Mouse (Mus musculus) limb, embryonic 14.5 days (tissue): ENCODE measurements around the gene Taf5l. TPM values are rescaled to one million over a fixed set of nuclear protein-coding genes. Genes with fewer than 3 reads are reported as not detected.

Source experiments
- ATAC-seq: fragments of 200-750 bp; cut with Nextera tagmentation; 2 replicates; pipeline ENCODE4 v1.8.0; 2017; ENCODE audit warnings: low read depth, moderate number of reproducible peaks, moderate TSS enrichment; ENCODE audit not compliant: low FRiP score
- DNase-seq: peaks from one replicate; pipeline ENCODE4 v3.0.0-alpha.2; 2015; ENCODE audit warnings: low spot score
- H3K27ac ChIP-seq: fragments of 300-500 bp; sonication (generic); replicated peaks from 2 replicates; pipeline ENCODE4 v1.5.1; 2014; ENCODE audit warnings: low read depth, mild to moderate bottlenecking, low read length, moderate library complexity, mixed read lengths
- H3K27me3 ChIP-seq: fragments of 300-500 bp; sonication (generic); 2 replicates; pipeline ENCODE4 v1.6.1; 2014; ENCODE audit warnings: low read length, mixed read lengths; ENCODE audit not compliant: control insufficient read depth, insufficient read depth
- H3K36me3 ChIP-seq: fragments of 300-500 bp; sonication (generic); 2 replicates; pipeline ENCODE4 v1.6.1; 2014; ENCODE audit warnings: mild to moderate bottlenecking, low read length, moderate library complexity, mixed read lengths; ENCODE audit not compliant: control insufficient read depth, insufficient read depth
- H3K4me1 ChIP-seq: fragments of 300-500 bp; sonication (generic); 2 replicates; pipeline ENCODE4 v1.6.1; 2014; ENCODE audit warnings: antibody characterized with exemption, low read length, mixed read lengths; ENCODE audit not compliant: control insufficient read depth, insufficient read depth
- H3K4me2 ChIP-seq: fragments of 300-500 bp; sonication (generic); replicated peaks from 2 replicates; pipeline ENCODE4 v1.6.1; 2014; ENCODE audit warnings: low read depth, mild to moderate bottlenecking, low read length, moderate library complexity; ENCODE audit not compliant: severe bottlenecking
- H3K4me3 ChIP-seq: fragments of 300-500 bp; sonication (generic); replicated peaks from 2 replicates; pipeline ENCODE4 v1.5.1; 2014; ENCODE audit warnings: low read length
- H3K9ac ChIP-seq: fragments of 300-500 bp; sonication (generic); 2 replicates; pipeline ENCODE4 v1.6.1; 2014; ENCODE audit warnings: mild to moderate bottlenecking, low read depth, low read length, moderate library complexity; ENCODE audit not compliant: severe bottlenecking
- H3K9me3 ChIP-seq: fragments of 300-500 bp; sonication (generic); 2 replicates; pipeline ENCODE4 v1.6.1; 2016; ENCODE audit warnings: low read length; ENCODE audit not compliant: control insufficient read depth
- POLR2A ChIP-seq: fragments of 200-500 bp; IDR thresholded peaks from 2 replicates; pipeline ENCODE4 v1.8.0; 2012; ENCODE audit warnings: inconsistent platforms, mild to moderate bottlenecking, moderate library complexity, borderline replicate concordance; ENCODE audit not compliant: insufficient read depth, insufficient read length; ENCODE audit errors: extremely low read depth
- WGBS: fragments of 180-500 bp; shearing (Covaris S2); extraction: QIAGEN DNeasy Blood & Tissue Kit; methylation state at CpG from one replicate; pipeline ENCODE4 v1.1.7; 2014; 5-methylcytosine and 5-hydroxymethylcytosine counted together
- polyA plus RNA-seq, 2 experiments: library from polyadenylated mRNA; depleted of rRNA in 1 of 2; stranded (reverse) in 1 of 2; unstranded in 1 of 2; fragments of >200 nt; fragmentation: Nextera tagmentation in 1 of 2; extraction: Ambion mirVana in 1 of 2; gene quantifications; 2 replicates each; pipeline versions ENCODE4 v1.2.1 to v1.2.3; 2012 to 2014

Taf5l gene
- polyA plus RNA-seq, 2 experiments, result 38.8 to 48.8 TPM

GRCm38 (mm10) chr8:123992587-123992986 is 28.6 kb downstream of the Taf5l start:
- Histone ChIP-seq H3K9me3 (no peaks in the 10 kb centered on the region), H3K9ac (no peak overlapping the region), H3K4me3 (no peak overlapping the region), H3K36me3 (peaks cover 36% of the 10 kb centered on the region), H3K27me3 (no peaks in the 10 kb centered on the region), H3K4me2 (no peak overlapping the region), H3K27ac (no peak overlapping the region), H3K4me1 (no peaks in the 10 kb centered on the region)
- ATAC-seq, result no peak
- 90% methylated on average over 8 of the region's 8 CpGs for WGBS
- DNase-seq, result no peak
- TF ChIP-seq POLR2A, result no peak

GRCm38 (mm10) chr8:123990277-123991049 is 30.7 kb downstream of the Taf5l start:
- H3K4me3 ChIP-seq, result no peak overlapping the region
- H3K4me2 ChIP-seq, result no peak overlapping the region
- no peaks in the 10 kb centered on the region for H3K4me1 ChIP-seq
- H3K27ac ChIP-seq, result no peak overlapping the region
- H3K36me3 ChIP-seq, result peaks cover 19% of the 10 kb centered on the region
- ATAC-seq (no peak), DNase-seq (no peak)
- no peak overlapping the region for H3K9ac ChIP-seq
- TF ChIP-seq POLR2A, result no peak
- 83% methylated on average over 13 of the region's 13 CpGs for WGBS
- no peaks in the 10 kb centered on the region for H3K27me3 ChIP-seq
- H3K9me3 ChIP-seq, result no peaks in the 10 kb centered on the region

GRCm38 (mm10) chr8:123989128-123989527 is 32.1 kb downstream of the Taf5l start:
- Histone ChIP-seq H3K9me3 (no peaks in the 10 kb centered on the region), H3K27me3 (no peaks in the 10 kb centered on the region), H3K27ac (no peak overlapping the region), H3K4me2 (no peak overlapping the region), H3K4me1 (no peaks in the 10 kb centered on the region), H3K36me3 (peaks cover 7% of the 10 kb centered on the region), H3K4me3 (no peak overlapping the region), H3K9ac (no peak overlapping the region)
- no peak for TF ChIP-seq POLR2A
- ATAC-seq (no peak), DNase-seq (no peak)
- 71% methylated on average over 7 of the region's 7 CpGs for whole genome bisulfite sequencing

GRCm38 (mm10) chr8:123988605-123989038 is 32.6 kb downstream of the Taf5l start:
- 0 out of 2 replicates have a peak, but pooled peaks cover 4% of the 10 kb centered on the region for H3K36me3 ChIP-seq
- no peaks in the 10 kb centered on the region for H3K9me3 ChIP-seq
- no peak for TF ChIP-seq POLR2A
- H3K9ac ChIP-seq, result no peak overlapping the region
- no peak overlapping the region for H3K4me3 ChIP-seq
- no peak for ATAC-seq
- no peaks in the 10 kb centered on the region for H3K4me1 ChIP-seq
- 72% methylated on average over 6 of the region's 6 CpGs for WGBS
- H3K4me2 ChIP-seq, result no peak overlapping the region
- DNase-seq, result no peak
- H3K27ac ChIP-seq, result no peak overlapping the region
- no peaks in the 10 kb centered on the region for H3K27me3 ChIP-seq

GRCm38 (mm10) chr8:123982826-123983400 is 38.3 kb downstream of the Taf5l start, which contains the start of gene Abcb10:
Gene Abcb10, minus strand, starts transcription at chr8:123983122.
- H3K27ac ChIP-seq, result peak within 1 kb of the TSS; percentile 81
- H3K9me3 ChIP-seq, result no peaks in the 10 kb centered on the region
- no peaks in the 10 kb centered on the region for H3K36me3 ChIP-seq
- no peaks in the 10 kb centered on the region for H3K4me1 ChIP-seq
- peak; percentile 80 for DNase-seq
- peak within 1 kb of the TSS; percentile 70 for H3K4me3 ChIP-seq
- peak; percentile 42; the same call in 1 of the 2 replicates for TF ChIP-seq POLR2A
- peak within 1 kb of the TSS; percentile 74 for H3K9ac ChIP-seq
- ATAC-seq, result peak; percentile 95
- WGBS, result 0% methylated on average over 31 of the region's 56 CpGs
- no peaks in the 10 kb centered on the region for H3K27me3 ChIP-seq
- H3K4me2 ChIP-seq, result peak within 1 kb of the TSS; percentile 90
